Mouse (Mus musculus) kidney, embryonic 15.5 days (tissue): ENCODE measurements at regions not wholly inside any gene's neighbourhood (a gene's known extent, or its start where the extent isn't known, plus 50 kb on each side); places are given as distances from the start of the nearest gene placed in this dataset.

ENCODE experiments used
- ATAC-seq: fragments of 200-750 bp; cut with Nextera tagmentation; replicated peaks from 2 replicates; pipeline ENCODE4 v1.8.0; 2017; ENCODE audit warnings: moderate TSS enrichment; ENCODE audit not compliant: low FRiP score
- H3K27ac ChIP-seq: fragments of 300-500 bp; sonication (generic); 2 replicates; pipeline ENCODE4 v1.5.1; 2015; ENCODE audit warnings: mild to moderate bottlenecking, inconsistent platforms
- H3K27me3 ChIP-seq: fragments of 300-500 bp; sonication (generic); 2 replicates; pipeline ENCODE4 v1.6.1; 2015; ENCODE audit warnings: inconsistent platforms
- H3K36me3 ChIP-seq: fragments of 300-500 bp; sonication (generic); 2 replicates; pipeline ENCODE4 v1.6.1; 2015; ENCODE audit warnings: inconsistent platforms
- H3K4me1 ChIP-seq: fragments of 300-500 bp; sonication (generic); 2 replicates; pipeline ENCODE4 v1.6.1; 2015; ENCODE audit warnings: inconsistent platforms
- H3K4me2 ChIP-seq: fragments of 300-500 bp; sonication (generic); 2 replicates; pipeline ENCODE4 v1.6.1; 2015; ENCODE audit warnings: moderate library complexity, mild to moderate bottlenecking, inconsistent platforms
- H3K4me3 ChIP-seq: fragments of 300-500 bp; sonication (generic); replicated peaks from 2 replicates; pipeline ENCODE4 v1.5.1; 2015; ENCODE audit warnings: mild to moderate bottlenecking, inconsistent platforms
- H3K9ac ChIP-seq: fragments of 300-500 bp; sonication (generic); 2 replicates; pipeline ENCODE4 v1.6.1; 2015; ENCODE audit warnings: mild to moderate bottlenecking, inconsistent platforms
- H3K9me3 ChIP-seq: fragments of 300-500 bp; sonication (generic); replicated peaks from 2 replicates; pipeline ENCODE4 v1.6.1; 2016; ENCODE audit warnings: inconsistent platforms
- WGBS: fragments of 180-500 bp; shearing (Covaris S2); methylation state at CpG from one replicate; pipeline ENCODE4 v1.1.7; 2015; ENCODE audit warnings: mixed read lengths; 5-methylcytosine and 5-hydroxymethylcytosine counted together

DNA sequence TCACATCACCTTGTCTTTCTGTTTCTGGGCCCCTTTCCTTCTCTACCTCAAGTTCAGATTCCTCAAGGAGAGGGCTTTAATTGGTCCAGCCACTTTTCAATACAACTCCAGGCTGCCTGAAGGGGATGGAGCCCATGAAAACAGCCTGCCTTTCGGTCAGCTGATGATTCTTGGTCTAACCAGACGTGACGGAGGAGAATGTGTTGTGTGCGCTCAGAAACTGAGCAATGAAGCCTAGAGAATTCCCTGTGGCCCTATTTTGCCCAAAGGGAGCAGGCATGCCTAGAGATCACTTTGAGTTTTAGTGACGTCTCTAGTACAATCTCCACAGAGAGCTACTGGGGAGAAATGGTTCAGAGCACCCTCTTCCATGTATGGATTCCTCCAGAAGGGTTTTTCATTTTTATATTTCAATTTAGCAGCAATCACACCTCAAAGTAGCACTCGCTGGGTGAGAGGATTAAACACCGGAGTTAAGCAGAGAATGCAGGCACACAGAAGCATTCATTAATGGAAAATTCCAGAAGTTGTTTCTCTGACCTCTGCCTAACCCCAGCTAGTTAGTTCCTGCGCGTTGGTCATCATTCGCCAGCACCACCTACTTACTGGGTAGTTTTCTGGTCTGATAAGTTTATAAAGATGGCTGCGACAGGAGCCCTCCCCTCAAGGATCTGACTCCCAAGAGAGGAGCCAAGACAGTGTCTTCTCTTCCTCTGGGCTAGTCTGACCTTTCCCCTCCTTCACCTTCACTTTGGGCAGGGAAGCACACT, 58.8 kb upstream of the Egln3 start:
- Histone ChIP-seq H3K36me3 (no peaks in the 10 kb centered on the region), H3K4me2 (no peak overlapping the region)
- ATAC-seq: peak; percentile 33; the same call in 1 of the 2 replicates

DNA sequence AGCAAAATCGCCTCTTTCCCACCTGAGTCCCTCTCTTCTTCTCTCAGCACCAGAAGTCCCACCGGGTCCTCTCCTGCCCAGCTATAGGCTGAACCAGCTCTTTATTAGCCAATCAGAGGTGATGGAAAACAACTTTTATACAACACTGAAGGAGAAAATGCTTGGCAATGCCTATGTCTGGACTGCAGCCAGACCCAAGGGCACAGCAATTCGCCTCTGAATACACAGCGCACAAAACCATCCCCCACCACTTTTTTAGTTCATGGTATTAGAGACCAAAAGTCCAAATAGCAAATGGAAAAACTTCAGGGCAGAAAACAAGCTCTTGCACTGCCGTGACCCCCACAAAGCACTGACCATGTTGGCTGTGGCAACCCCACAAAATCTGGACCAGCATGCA, 57.8 kb upstream of the Egln3 start:
- 92% methylated on average over 5 of the region's 5 CpGs for WGBS
- H3K9me3 ChIP-seq: no peaks in the 10 kb centered on the region
- H3K27me3 ChIP-seq: no peaks in the 10 kb centered on the region
- H3K27ac ChIP-seq: no peak overlapping the region
- H3K4me1 ChIP-seq: peaks cover 19% of the 10 kb centered on the region
- no peaks in the 10 kb centered on the region for H3K36me3 ChIP-seq
- H3K9ac ChIP-seq: no peak overlapping the region
- H3K4me2 ChIP-seq: no peak overlapping the region
- H3K4me3 ChIP-seq: no peak overlapping the region
- no peak for ATAC-seq

More for the DNA sequence above, 58.8 kb upstream of the Egln3 start:
- 68% methylated on average over 11 of the region's 11 CpGs for WGBS
- Histone ChIP-seq H3K4me3 (no peak overlapping the region), H3K27me3 (no peaks in the 10 kb centered on the region), H3K27ac (no peak overlapping the region), H3K9ac (no peak overlapping the region), H3K4me1 (peaks cover 19% of the 10 kb centered on the region), H3K9me3 (no peaks in the 10 kb centered on the region)

DNA sequence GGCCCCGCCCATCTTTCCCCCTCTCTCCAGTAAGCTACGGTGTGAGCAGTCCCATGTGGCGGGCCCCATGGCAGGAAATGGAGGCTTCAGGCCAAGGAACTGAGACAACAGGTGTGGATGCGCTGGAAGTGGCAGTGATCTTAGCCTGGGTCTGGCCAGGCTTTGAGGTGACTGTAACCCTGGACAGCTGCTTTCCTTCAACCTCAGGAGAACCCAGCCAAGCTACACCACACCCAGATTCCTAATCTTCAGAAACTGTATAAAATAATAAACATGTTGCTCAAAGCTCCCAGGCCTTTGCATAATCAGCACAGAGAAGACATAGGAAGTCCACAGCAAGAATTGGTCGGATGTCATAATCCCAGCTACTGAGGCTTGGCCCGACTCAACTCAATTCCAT, 56.8 kb upstream of the Egln3 start:
- Histone ChIP-seq H3K9ac (no peak overlapping the region), H3K4me2 (no peak overlapping the region), H3K4me1 (peaks cover 15% of the 10 kb centered on the region), H3K27me3 (no peaks in the 10 kb centered on the region), H3K9me3 (no peaks in the 10 kb centered on the region), H3K27ac (no peak overlapping the region), H3K36me3 (no peaks in the 10 kb centered on the region), H3K4me3 (no peak overlapping the region)
- WGBS: 71% methylated on average over 6 of the region's 6 CpGs
- ATAC-seq: no peak

DNA sequence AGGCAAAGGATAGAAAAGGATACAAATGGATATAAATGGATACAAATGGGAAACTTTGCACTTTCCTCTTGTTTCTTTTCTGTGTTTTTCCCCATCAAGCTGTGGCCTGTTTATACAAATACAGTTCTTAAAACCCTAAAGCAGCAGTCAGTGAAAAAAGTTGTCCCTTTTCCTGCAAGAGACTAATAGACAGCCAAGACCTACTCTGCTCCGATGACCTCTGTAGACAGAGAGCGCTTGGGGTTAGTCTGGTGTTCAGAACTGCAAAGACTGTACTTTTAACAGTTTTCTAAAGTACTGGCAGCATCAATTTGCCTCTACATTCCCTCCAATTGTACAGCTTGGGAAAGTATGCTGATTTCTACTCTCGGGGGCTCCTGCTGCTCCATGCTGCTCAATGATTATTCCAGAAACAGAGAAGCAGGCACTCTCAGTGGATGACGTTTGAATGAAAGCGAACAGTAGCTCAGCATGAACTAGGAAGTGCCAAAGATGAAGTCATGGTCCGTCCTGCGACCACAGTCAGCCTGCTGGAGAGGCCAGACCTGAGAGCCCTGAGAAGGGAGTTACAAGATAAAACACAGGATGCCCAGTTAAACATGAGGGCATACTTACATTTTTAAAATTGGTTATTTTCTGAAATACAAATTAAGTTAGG, 54.2 kb upstream of the Egln3 start:
- H3K9me3 ChIP-seq: no peaks in the 10 kb centered on the region
- no peaks in the 10 kb centered on the region for H3K36me3 ChIP-seq
- no peaks in the 10 kb centered on the region for H3K4me1 ChIP-seq
- 81% methylated on average over 7 of the region's 7 CpGs for WGBS
- H3K27ac ChIP-seq: no peak overlapping the region
- no peak overlapping the region for H3K4me2 ChIP-seq
- H3K4me3 ChIP-seq: no peak overlapping the region
- no peak for ATAC-seq
- H3K9ac ChIP-seq: no peak overlapping the region
- H3K27me3 ChIP-seq: no peaks in the 10 kb centered on the region

DNA sequence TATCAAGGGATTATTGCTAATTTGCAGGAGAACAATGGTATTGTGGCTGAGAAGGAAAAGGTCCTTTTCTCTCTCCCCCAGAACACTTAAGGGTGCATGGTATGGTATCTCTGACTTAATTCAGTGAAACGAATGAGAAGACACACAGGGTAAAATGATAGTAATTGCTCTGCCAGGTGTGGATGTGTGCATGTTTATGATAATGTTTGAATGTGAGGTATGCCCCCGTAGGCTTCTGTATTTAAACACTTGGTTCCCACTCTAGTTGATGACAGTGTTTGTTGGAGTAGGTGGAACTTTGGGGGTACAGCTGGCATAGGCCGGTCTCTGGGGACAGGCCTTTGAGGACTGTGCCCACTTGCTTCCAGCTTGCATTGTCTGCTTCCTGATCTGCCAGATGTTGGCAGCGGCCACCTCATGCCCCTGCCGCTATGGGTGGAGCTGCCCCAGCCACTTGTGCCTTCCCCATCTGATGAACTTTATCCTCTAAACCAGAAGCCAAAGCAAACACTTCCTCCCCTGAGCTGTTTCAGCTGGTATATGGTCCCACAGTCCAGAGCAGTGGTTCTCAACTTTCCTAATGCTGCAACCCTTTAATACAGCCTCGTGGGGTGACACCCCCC, 53.0 kb upstream of the Egln3 start:
- WGBS: 71% methylated on average over 6 of the region's 6 CpGs
- ATAC-seq: no peak
- Histone ChIP-seq H3K9ac (no peak overlapping the region), H3K27ac (no peak overlapping the region), H3K36me3 (no peaks in the 10 kb centered on the region), H3K4me3 (no peak overlapping the region), H3K9me3 (no peaks in the 10 kb centered on the region), H3K4me2 (no peak overlapping the region), H3K27me3 (no peaks in the 10 kb centered on the region), H3K4me1 (no peaks in the 10 kb centered on the region)
